Mouse (Mus musculus) gastrocnemius, adult 18-20 months (tissue): ENCODE measurements at regions not wholly inside any gene's neighbourhood (a gene's known extent, or its start where the extent isn't known, plus 50 kb on each side); places are given as distances from the start of the nearest gene placed in this dataset.

Source experiments
- DNase-seq: peaks from one replicate; pipeline ENCODE4 v3.0.0; 2021; ENCODE audit warnings: low spot score

- DNase-seq = no peak
Observed at GRCm38 (mm10) chr11:57958233-57958632, 50.6 kb upstream of the Larp1 start.

DNA sequence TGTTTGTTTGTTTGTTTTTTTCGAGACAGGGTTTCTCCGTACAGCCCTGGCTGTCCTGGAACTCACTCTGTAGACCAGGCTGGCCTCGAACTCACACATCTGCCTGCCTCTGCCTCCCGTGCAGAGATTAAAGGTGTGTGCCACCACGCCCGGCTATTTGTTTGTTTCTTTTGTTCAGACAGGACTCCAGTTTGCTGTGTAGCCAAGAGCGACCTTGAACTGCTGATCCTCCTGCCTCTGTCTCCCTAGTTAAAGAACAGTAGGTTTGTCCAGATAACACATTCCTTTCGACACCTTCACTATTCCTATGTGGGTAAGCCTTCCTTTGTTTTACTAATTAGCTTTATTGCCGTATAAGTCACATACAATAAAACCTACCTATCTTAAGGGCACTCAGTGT lies 52.0 kb upstream of the Larp1 start:
- DNase-seq = no peak

- DNase-seq = no peak
Observed at GRCm38 (mm10) chr11:57956076-57956475, 52.8 kb upstream of the Larp1 start.

GRCm38 (mm10) chr11:57955476-57955875 lies 53.4 kb upstream of the Larp1 start:
- DNase-seq = no peak

- DNase-seq = no peak
Observed at GRCm38 (mm10) chr11:57954510-57955184, 54.2 kb upstream of the Larp1 start.

DNA sequence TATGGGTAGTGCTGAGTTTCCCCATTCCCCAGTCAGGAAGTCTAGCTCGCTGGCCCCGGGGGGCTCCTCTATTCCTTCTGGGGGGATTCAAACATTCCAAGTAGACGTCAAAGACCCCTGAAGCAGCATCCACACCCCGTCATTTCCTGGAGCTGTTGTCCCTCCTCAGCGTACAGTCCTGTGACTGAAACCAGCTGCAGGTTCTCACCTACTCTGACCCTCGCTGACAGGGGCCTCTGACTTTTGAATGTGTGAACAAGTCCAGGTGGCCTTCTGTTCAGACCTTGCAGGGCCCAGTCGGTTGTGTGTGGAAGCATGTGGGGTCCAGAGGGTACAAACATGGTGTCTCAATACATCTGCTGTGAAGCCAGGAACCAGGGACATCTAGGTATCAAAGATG lies 55.2 kb upstream of the Larp1 start:
- DNase-seq = no peak

- no peak for DNase-seq
Observed at GRCm38 (mm10) chr11:57952619-57953018, 56.2 kb upstream of the Larp1 start.

- no peak for DNase-seq
Observed at GRCm38 (mm10) chr11:57951541-57952326, 57.1 kb upstream of the Larp1 start.

- DNase-seq = peak; percentile 50
Observed at GRCm38 (mm10) chr11:57950989-57951388, 57.9 kb upstream of the Larp1 start.

DNA sequence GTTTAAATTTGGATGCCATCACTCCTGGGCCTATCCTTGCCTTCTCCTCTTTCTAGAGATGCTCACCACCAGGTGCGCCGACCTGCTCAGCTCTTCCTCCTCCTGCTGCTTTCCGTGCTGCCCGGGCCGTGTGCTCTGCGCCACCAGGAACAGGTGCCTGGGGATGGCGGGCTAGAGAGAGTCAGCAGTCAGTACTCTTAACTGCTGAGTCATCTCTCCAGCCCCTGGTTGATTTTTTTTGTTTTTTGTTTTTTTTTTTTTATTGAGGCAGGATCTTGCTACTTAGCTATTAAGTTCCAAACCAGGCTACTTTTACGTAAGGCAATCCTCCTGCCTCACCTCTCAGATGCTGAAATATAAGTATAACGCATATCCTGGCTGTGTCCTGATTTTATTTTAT lies 59.8 kb upstream of the Larp1 start:
- DNase-seq = no peak

- no peak for DNase-seq
Observed at GRCm38 (mm10) chr11:57947347-57947746, 61.5 kb upstream of the Larp1 start.

GRCm38 (mm10) chr11:57934391-57934850 lies 74.4 kb upstream of the Larp1 start:
- DNase-seq = peak; percentile 86

DNA sequence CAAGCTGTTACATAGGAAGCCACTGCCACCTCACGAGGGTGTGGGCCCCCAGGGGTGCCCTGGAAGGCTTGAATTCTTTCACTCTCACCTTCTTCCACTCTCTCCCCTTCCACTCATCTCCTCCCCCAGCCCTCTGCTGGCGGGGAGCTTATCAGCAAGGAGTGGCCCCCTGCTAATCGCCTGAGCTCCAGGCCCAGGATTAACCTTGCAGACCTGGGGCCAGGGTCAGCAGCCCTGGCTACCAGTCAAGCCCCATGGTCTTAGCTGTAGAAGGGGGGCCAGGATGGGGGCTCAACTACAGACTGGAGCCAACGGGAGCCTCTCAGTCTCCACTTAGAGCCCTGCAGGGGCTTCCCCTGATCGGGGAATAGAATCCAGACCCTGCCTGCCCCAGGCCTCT lies 75.8 kb upstream of the Larp1 start:
- no peak for DNase-seq

- DNase-seq = no peak
Observed at GRCm38 (mm10) chr11:57929506-57929905, 79.4 kb upstream of the Larp1 start.

- no peak for DNase-seq
Observed at GRCm38 (mm10) chr11:57920263-57920662, 87.6 kb upstream of the Hand1 start.

GRCm38 (mm10) chr11:57918447-57919059 lies 85.9 kb upstream of the Hand1 start:
- no peak for DNase-seq

GRCm38 (mm10) chr11:57917974-57918373 lies 85.4 kb upstream of the Hand1 start:
- DNase-seq = no peak

GRCm38 (mm10) chr11:57916016-57916415 lies 83.4 kb upstream of the Hand1 start:
- DNase-seq = no peak

DNA sequence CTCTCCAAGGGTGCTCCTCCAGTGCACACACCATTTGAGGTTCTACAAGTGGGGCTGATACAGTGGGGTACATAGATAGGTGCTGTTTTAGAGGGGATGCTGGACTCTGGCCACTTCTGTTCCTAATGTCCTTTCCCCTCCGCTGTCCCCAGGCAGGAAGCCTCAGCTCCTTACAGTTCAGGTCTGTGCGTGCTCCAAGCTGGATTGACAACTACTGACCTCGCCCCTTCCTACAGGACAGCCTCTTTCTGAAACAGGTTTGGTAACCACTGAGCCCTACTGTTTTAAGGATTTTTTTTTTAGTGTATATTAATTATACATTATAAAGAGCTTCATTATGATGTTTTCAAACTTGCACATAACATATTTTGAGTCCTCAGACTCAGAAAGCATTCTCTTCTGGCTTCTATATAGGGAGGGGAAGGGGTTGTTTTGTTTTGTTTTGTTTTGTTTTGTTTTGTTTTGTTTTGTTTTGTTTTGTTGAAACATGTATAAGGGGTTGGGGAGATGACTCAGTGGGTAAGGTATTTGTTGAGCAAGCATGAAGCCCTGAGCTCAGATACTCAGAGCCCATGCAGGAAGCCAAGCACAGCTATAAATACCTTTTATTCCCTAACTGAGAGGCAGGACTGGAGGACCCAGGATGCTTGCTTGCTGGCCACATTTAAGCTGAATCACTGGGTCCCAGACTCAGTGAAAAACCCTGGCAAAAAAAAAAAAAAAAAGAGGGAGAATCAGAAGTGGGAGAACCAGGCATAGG lies 81.4 kb upstream of the Hand1 start:
- DNase-seq = no peak

DNA sequence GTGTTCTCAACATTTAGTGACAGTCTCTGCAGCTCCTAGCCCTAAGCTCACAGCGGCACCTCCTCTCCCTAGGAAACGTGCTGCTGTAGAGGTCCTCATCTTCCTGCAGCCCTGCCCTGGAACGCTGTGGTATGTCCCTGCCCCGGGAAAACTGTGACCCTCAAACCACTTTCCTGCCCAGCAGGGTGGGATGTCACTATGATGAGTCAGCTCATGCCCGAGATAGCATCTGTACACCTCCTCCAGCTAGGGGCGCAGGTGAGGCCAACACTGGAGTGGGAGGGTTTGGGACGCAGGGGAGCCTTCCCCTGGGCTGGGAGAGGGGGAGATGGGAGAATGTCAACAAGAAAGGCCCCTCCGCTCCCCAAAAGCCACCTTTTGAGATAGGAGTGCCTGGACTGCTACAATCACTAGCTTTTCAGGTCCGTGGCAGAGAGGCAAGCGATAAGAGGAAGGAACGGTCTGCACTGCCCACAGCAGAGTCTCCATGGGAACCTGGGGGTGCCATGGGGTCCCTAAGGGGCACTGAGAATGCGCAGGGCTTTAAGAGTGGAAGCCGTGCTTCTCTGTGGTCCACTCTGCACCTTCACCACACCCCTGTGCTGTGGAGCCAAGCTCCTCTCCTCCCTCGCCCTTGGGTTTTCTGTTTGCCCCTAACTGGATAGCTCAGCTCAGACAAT lies 80.5 kb upstream of the Hand1 start:
- DNase-seq = no peak

GRCm38 (mm10) chr11:57911698-57912283 lies 79.2 kb upstream of the Hand1 start:
- no peak for DNase-seq
